Mouse (Mus musculus) brain, embryonic 14.5 days (tissue): Measurements from ENCODE around the gene Ube2z. TPM values are rescaled to one million over a fixed set of nuclear protein-coding genes. Genes with fewer than 3 reads are reported as not detected.
A peak's percentile ranks its signal among the peaks of the same experiment; 100 is the strongest.

Source experiments
- DNase-seq: peaks from one replicate; pipeline ENCODE4 v3.0.0-alpha.2; 2011; ENCODE audit warnings: low read depth
- CTCF ChIP-seq: fragments of 200-500 bp; IDR thresholded peaks from 2 replicates; pipeline ENCODE4 v1.5.1; 2012; ENCODE audit warnings: inconsistent platforms, mild to moderate bottlenecking, moderate library complexity, borderline replicate concordance; ENCODE audit not compliant: insufficient read depth, insufficient read length; ENCODE audit errors: extremely low read depth
- POLR2A ChIP-seq: fragments of 200-500 bp; IDR thresholded peaks from 2 replicates; pipeline ENCODE4 v1.6.1; 2012; ENCODE audit warnings: mild to moderate bottlenecking, inconsistent platforms, borderline replicate concordance; ENCODE audit not compliant: poor library complexity, insufficient read depth, insufficient read length, severe bottlenecking; ENCODE audit errors: extremely low read depth
- polyA plus RNA-seq: library from polyadenylated mRNA; depleted of rRNA; stranded (reverse); fragments of >200 nt; gene quantifications from 2 replicates; pipeline ENCODE4 v1.2.3, GENCODE M21; 2012

Ube2z gene
- polyA plus RNA-seq, 1 experiment = 57.9 TPM

DNA sequence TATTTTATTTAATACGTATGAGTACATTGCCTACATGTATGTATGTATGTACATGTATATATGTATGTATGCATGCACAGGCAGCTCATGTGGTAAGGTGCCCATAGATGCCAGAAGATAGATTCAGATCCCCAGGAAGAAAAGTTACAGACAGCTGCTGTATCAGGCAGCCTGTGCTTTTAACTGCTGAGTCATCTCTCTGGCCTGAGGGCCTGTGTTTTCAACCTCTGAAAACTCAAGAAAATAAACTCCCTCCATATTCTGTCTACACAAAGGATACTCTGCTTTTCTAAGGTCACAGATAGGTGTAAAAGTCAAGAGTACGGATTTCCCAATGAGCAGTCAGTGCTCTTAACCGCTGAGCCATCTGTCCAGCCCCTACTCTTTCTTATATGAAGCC is 14.3 kb downstream of the Ube2z start:
- no peak for DNase-seq
- TF ChIP-seq CTCF = no peak
- no peak for TF ChIP-seq POLR2A

DNA sequence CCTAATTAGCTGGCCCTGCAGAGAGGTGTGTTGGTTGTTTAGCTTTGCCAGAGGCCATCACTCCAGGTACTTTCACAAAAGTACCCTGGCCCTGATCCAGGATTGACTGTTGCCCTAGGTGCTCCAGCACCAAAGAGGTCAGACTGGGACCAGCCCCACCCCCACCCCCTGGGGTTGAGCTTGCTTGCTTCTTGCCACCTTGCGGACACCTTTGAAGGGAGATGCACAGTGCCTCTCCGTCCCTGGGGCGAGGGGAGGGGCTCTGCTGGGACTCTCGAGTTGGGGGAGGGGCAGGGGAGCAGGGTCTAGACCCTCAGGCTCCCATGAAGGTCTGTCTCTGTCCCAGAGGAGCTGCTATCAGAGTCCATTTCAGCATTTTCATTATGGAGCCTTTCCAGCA is 15.2 kb downstream of the Ube2z start:
- TF ChIP-seq CTCF (no peak), POLR2A (no peak)
- DNase-seq = no peak

DNA sequence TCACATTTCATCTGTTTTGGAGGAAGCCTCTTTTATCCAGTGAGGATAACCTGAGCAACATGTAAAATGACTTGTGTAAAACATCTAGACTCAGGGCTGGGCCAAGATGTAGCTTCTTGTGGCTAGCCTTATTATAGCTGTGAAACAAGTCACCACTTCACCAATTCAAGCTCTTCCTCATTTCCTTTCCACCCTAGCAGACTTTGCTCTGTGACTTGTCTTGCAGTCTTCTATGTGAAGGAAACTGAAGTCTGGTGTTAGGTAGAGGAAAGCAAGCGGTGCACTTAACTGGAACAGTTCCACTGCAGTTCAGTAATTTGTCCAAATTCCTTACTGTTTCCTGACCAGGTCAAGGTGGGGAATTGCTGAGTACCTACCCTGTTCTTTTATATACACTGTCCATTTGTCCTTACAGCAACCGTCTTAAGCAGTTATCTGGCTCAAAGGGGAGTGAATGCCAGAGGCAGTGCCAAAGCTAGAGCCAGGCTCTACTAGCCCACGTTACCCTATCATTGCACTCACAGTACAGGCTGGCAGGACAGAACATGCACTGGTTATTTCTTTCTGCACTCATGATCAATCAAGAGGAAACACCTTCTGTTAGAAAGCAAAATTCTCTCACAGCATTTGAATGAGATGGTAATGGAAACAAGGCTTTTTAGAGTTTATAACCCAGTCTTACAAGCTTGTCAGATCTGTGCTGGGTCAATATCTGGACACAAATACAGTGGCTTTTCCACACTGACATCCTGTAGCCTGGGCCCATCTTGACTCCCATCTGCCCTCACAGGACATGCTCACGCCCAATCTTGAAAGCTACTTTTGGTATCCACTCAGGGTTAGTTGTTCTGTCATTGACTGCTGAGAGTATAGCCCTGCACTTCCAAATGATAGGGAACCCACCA is 17.5 kb downstream of the Ube2z start:
- TF ChIP-seq CTCF (no peak), POLR2A (no peak)
- DNase-seq = no peak

DNA sequence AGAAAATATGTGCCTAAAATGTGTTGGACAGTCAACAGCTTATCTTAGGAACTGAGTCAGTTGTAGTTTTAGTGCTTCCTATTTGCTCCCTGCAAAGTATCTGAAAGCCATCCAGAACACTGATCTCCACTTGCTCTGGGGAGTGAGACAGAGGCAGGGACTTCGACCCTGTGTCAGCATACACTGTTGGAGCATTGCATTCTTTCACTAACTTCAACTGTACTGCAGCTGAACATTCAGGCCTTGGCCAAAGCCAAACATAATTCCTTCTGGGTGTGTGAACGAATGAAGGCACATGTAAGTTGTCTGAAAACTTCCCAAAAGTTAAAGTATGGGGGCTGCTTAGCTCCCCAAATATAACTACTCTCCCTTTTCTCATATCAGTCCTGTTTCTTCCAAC is 18.4 kb downstream of the Ube2z start:
- no peak for DNase-seq
- TF ChIP-seq CTCF (no peak), POLR2A (no peak)

DNA sequence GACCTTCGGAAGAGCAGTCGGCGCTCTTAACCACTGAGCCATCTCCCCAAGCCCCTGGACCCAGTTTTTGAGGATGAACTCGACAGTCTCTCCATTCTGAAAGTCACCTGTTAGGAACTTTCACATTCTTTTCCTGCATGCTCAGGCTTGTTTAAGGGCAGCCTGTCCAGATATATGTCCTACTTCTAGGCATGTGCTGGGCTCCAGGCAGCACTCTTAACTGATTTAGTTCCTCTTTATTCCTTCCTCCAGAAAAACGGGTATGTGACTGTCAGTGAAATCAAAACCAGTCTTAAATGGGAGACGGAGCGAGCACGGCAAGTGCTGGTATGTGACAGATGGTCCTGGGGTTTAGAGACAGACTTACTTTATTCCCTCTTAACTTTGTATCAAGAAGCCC is 19.2 kb downstream of the Ube2z start:
- no peak for DNase-seq
- TF ChIP-seq POLR2A (no peak), CTCF (no peak)

DNA sequence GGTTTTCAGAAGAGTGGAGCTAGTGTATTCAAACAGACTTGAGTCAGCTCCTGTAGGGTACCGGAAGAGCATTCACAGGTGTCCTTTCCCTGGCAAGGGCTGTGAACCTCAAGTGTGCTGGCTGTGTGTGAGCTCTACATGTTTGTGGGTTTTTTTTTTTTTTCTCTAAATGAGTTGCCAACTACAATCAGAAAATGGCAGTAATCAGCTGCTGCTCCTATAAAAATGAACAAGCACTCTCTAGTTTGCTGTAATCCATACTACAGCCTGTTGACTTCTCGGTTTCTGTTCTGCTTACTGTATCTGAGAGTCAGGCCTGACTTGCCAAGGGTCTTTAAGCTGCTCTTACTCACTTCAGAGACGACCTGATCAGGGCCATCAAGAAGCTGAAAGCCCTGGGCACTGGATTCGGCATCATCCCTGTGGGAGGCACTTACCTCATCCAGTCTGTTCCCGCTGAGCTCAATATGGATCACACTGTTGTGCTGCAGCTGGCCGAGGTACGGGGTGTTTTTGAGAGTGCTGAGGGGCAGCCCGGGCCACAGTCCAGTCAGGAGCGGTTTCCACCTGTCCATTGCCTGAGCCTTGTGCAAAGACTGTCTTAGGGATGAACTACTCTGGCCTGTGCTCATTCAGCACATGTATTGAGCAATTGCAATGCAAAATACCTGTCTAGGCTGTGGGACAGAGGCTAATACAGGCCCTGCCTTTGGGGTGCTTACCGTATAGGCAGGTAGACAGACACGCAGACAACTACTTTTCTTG is 20.2 kb downstream of the Ube2z start:
- no peak for DNase-seq
- TF ChIP-seq POLR2A (no peak), CTCF (no peak)

DNA sequence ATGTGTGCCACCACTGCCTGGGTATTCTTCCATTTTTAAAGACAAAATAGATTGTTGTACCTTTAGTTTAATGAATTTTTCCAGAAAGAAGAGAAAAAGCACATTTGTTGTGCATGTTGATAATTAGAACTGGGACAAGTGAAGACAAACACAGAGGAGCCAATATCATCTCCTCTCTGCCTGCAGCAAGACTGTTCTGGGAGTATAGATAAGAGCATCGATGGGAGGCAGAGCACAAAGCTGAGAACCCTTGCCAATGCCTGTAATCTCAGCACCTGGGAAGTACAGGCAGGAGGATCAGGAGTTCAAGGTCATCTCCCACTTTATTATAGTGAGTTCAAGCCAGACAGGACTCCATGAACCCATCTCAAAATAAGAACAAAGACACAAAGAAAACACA is 26.6 kb downstream of the Ube2z start:
- TF ChIP-seq CTCF = no peak
- no peak for TF ChIP-seq POLR2A
- no peak for DNase-seq

DNA sequence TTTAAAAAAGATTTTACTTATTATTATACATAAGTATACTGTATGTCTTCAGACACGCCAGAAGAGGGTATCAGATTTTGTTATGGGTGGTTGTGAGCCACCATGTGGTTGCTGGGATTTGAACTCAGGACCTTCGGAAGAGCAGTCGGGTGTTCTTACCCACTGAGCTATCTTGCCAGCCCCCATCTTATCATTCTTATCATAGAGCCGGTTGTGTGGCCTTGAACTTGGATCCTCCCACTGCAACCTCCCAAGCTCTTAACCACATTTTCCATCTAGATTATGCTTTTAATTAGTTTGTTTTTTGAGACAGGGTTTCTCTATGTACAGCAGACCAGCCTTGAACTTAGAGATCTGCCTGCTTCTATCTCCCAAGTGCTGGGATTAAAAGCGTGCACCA is 27.7 kb downstream of the Ube2z start:
- no peak for DNase-seq
- TF ChIP-seq CTCF (no peak), POLR2A (no peak)

DNA sequence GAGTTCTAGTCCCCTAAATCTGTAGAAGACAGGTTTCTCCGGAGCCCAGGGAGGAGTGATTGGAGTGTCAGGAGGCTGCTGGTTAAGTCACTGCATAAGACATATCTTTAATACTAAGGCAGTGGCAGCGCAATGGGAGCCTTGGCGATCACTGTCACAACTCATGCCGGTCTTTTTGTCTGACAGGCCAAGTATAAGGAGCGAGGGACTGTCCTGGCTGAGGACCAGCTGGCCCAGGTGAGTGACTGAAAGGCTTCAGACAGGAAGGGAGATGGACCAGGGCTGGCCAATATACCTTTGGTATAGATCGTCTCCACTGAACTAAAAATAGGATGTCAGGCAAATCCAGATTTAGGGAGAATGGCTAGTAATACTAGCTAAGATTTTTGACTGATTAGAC is 30.1 kb downstream of the Ube2z start:
- DNase-seq = no peak
- no peak for TF ChIP-seq POLR2A
- TF ChIP-seq CTCF = no peak

DNA sequence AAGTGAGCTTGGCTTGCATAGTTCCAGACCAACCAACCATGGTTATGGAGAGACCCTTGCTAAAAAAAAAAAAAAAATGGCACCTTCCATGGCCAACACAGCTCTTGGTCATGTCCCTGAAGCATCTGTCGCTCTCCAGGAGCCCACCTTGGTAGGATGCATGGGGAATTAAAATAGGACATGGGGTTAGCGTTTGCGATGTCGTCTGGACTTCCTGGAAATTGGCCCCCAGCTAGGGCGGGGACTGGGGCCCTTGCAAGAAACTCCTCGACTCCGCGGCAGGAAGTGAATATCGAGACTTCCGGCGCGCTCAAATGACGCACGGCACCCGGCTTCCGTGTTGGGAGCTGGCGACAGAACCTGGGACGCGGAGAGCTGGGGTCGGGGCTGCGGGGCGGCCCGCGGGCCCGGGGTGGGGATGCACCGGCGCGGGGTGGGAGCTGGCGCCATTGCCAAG is 30.6 kb downstream of the Ube2z start, which contains the start of gene Snf8:
Snf8 (plus strand) TSS at position 290 of the 457 bp plus-strand sequence.
- DNase-seq = peak; percentile 98
- TF ChIP-seq CTCF (no peak), POLR2A (peak; percentile 33; the same call in 1 of the 2 replicates)

DNA sequence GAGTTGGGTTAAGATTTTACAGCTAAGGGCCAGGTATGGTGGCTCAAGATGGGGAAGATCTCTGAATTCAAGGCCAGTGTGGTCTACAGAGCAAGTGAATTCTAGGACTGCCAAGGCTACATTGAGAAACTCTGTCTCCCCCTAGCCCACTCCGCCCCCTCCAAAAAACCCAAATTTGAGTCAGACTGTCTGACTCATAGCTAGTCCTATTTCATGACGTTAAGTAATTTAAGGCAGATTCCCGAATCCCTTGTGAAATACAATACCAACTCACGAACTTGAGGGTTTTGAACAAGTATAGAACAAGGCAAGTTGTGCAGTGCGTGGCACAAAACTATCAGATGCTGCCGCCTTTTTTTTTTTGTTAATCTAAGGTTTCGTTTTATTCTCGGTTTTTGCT is 31.1 kb downstream of the Ube2z start:
- DNase-seq = no peak
- no peak for TF ChIP-seq CTCF
- no peak for TF ChIP-seq POLR2A

DNA sequence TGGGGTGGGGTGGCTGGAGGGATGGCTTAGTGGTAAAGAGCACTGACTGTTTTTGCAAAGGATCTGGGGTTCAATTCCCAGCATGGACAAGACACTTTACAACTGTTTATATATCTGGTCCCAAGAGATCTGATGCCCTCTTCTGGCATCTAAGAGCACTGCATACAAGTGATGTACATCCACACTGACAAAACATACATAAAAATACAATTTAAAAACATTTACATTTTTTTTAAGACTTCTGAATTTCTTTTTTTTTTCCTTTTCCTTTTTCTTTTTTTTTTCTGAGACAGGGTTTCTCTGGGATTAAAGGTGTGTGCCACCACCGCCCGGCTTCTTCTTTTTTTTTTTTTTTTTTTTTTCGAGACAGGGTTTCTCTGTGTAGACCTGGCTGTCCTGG is 31.9 kb downstream of the Ube2z start:
- DNase-seq = peak; percentile 35
- TF ChIP-seq CTCF (no peak), POLR2A (no peak)

DNA sequence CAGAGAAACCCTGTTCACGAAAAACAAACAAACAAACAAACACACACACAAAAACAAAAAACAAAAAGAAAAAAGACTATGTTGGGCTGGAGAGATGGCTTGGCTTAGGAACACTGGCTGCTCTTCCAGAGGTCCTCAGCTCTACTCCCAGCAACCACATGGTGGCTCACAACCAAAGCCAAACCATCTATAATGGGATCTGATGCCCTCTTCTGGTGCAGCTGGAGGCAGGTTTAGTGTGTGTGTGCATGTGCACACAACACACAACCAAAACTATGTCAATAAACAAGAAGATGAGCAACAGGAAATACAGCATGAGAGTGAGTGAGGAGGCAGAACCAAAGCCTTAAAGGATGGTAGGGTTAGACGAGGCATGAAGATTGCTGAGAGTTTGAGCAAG is 33.5 kb downstream of the Ube2z start:
- TF ChIP-seq CTCF (no peak), POLR2A (no peak)
- no peak for DNase-seq
